Mouse (Mus musculus) erythroid progenitor cell, adult 5-6 weeks (primary cell): ENCODE measurements around the gene Mob3a. TPM values are rescaled to one million over a fixed set of nuclear protein-coding genes. Genes with fewer than 3 reads are reported as not detected.

Source experiments
- ATAC-seq: replicated peaks from 2 replicates; pipeline ENCODE4 v1.8.0; 2016; ENCODE audit warnings: moderate number of reproducible peaks, mild to moderate bottlenecking, moderate TSS enrichment, inconsistent platforms; ENCODE audit not compliant: poor library complexity, low FRiP score, severe bottlenecking
- total RNA-seq, 2 experiments: library from RNA; stranded (forward) in 1 of 2; stranded (reverse) in 1 of 2; fragments of 150-400 nt in 1 of 2; fragments of 186-747, 209-891 nt in 1 of 2; gene quantifications; 2 replicates each; pipeline versions ENCODE4 v1.2.3 to v1.2.4; 2015 to 2017; ENCODE audit warnings: low replicate concordance in 2 of 2

The Mob3a gene
- total RNA-seq, 2 experiments from 2014 or later, result 25.7 to 32.3 TPM

DNA sequence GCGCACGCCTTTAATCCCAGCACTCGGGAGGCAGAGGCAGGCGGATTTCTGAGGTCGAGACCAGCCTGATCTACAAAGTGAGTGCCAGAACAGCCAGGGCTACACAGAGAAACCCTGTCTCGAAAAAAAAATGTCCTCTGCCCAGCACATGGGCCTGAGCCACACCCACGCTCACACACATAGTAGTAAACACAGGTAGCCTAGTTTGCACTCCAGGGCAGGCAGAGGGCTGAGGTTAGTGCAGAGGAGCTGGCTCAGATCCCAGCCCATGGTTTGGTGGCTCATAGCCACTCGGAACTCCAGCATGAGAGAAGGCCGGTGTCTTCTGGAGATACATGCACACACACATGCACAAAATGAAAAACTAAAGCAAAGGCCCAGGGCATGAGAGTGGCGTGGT, 54.8 kb downstream of the Mob3a start:
- no peak for ATAC-seq

DNA sequence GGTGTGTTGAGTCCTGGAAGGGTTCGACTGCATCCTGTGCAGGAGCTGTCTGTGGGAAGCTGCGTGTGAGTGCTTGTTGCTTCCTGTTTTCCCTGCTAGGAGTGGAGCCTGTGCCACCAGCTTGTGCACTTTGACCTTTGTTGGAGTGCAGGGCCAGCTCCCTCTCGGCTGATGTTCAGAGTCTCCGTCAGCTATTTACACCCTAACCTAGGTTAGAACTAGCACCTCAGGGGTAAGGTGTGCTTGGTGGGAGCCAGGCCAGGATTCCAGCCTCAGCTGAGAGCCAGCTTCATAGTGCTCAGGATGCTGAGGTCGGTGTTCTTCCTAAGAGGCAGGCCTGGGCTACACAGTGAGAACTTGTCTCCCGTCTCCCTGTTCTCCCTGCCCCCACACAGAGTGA, 66.4 kb downstream of the Mob3a start:
- ATAC-seq, result no peak

Other genes starting within 250 kb of the Mob3a start
- not detected in 2 replicates for gene Onecut3, start 207.1 kb downstream of the Mob3a start, total RNA-seq (2015; ENCODE audit: low replicate concordance)
- not detected in 2 replicates for gene Onecut3, start 207.1 kb downstream of the Mob3a start, total RNA-seq (2017; ENCODE audit: low replicate concordance)
- not detected in 2 replicates for gene Atp8b3, start 162.9 kb downstream of the Mob3a start, total RNA-seq (2015; ENCODE audit: low replicate concordance)
- gene Atp8b3, start 162.9 kb downstream of the Mob3a start, total RNA-seq (2017; ENCODE audit: low replicate concordance), result 0.39 TPM in 1 of 2 replicates, not detected in the other
- 33.5 and 35.7 TPM in 2 replicates for gene Rexo1, start 140.4 kb downstream of the Mob3a start, total RNA-seq (2015; ENCODE audit: low replicate concordance)
- 16.3 and 25.7 TPM in 2 replicates for gene Rexo1, start 140.4 kb downstream of the Mob3a start, total RNA-seq (2017; ENCODE audit: low replicate concordance)
- gene Klf16, start 124.7 kb downstream of the Mob3a start, total RNA-seq (2015; ENCODE audit: low replicate concordance), result 8.4 and 9.4 TPM in 2 replicates
- gene Klf16, start 124.7 kb downstream of the Mob3a start, total RNA-seq (2017; ENCODE audit: low replicate concordance), result 9.9 and 14.1 TPM in 2 replicates
- gene Abhd17a, start 111.6 kb downstream of the Mob3a start, total RNA-seq (2015; ENCODE audit: low replicate concordance), result 44.7 and 49.0 TPM in 2 replicates
- gene Abhd17a, start 111.6 kb downstream of the Mob3a start, total RNA-seq (2017; ENCODE audit: low replicate concordance), result 5.5 and 30.7 TPM in 2 replicates
- 8.8 and 10.5 TPM in 2 replicates for gene Scamp4, start 99.1 kb downstream of the Mob3a start, total RNA-seq (2015; ENCODE audit: low replicate concordance)
- 2.3 and 6.9 TPM in 2 replicates for gene Scamp4, start 99.1 kb downstream of the Mob3a start, total RNA-seq (2017; ENCODE audit: low replicate concordance)
- not detected in 2 replicates for gene Adat3, start 99.1 kb downstream of the Mob3a start, total RNA-seq (2015; ENCODE audit: low replicate concordance)
- 1.4 TPM in 1 of 2 replicates, not detected in the other for gene Adat3, start 99.1 kb downstream of the Mob3a start, total RNA-seq (2017; ENCODE audit: low replicate concordance)
- 0.72 and 1.7 TPM in 2 replicates for gene Gm49322, start 96.0 kb downstream of the Mob3a start, total RNA-seq (2015; ENCODE audit: low replicate concordance)
- 0.64 and 5.4 TPM in 2 replicates for gene Gm49322, start 96.0 kb downstream of the Mob3a start, total RNA-seq (2017; ENCODE audit: low replicate concordance)
- gene Csnk1g2, start 79.1 kb downstream of the Mob3a start, total RNA-seq (2015; ENCODE audit: low replicate concordance), result 31.4 and 58.0 TPM in 2 replicates
- 50.1 and 62.4 TPM in 2 replicates for gene Csnk1g2, start 79.1 kb downstream of the Mob3a start, total RNA-seq (2017; ENCODE audit: low replicate concordance)
- gene Btbd2, start 44.9 kb downstream of the Mob3a start, total RNA-seq (2015; ENCODE audit: low replicate concordance), result 2.9 and 3.8 TPM in 2 replicates
- gene Btbd2, start 44.9 kb downstream of the Mob3a start, total RNA-seq (2017; ENCODE audit: low replicate concordance), result 9.2 and 25.3 TPM in 2 replicates
- gene Mknk2, start 23.9 kb downstream of the Mob3a start, total RNA-seq (2015; ENCODE audit: low replicate concordance), result 78.2 and 83.0 TPM in 2 replicates
- 49.4 and 67.6 TPM in 2 replicates for gene Mknk2, start 23.9 kb downstream of the Mob3a start, total RNA-seq (2017; ENCODE audit: low replicate concordance)
- 21.4 and 36.4 TPM in 2 replicates for gene Izumo4, start 207 bp upstream of the Mob3a start, total RNA-seq (2015; ENCODE audit: low replicate concordance)
- 3.3 and 3.8 TPM in 2 replicates for gene Izumo4, start 207 bp upstream of the Mob3a start, total RNA-seq (2017; ENCODE audit: low replicate concordance)
- 42.8 and 69.6 TPM in 2 replicates for gene Ap3d1, start 40.3 kb upstream of the Mob3a start, total RNA-seq (2015; ENCODE audit: low replicate concordance)
- 66.0 and 111 TPM in 2 replicates for gene Ap3d1, start 40.3 kb upstream of the Mob3a start, total RNA-seq (2017; ENCODE audit: low replicate concordance)
- 69.6 and 105 TPM in 2 replicates for gene Dot1l, start 53.2 kb upstream of the Mob3a start, total RNA-seq (2015; ENCODE audit: low replicate concordance)
- gene Dot1l, start 53.2 kb upstream of the Mob3a start, total RNA-seq (2017; ENCODE audit: low replicate concordance), result 51.7 and 61.7 TPM in 2 replicates
- 34.2 and 48.6 TPM in 2 replicates for gene Sf3a2, start 96.2 kb upstream of the Mob3a start, total RNA-seq (2015; ENCODE audit: low replicate concordance)
- 16.8 and 18.1 TPM in 2 replicates for gene Sf3a2, start 96.2 kb upstream of the Mob3a start, total RNA-seq (2017; ENCODE audit: low replicate concordance)
- gene Plekhj1, start 96.6 kb upstream of the Mob3a start, total RNA-seq (2015; ENCODE audit: low replicate concordance), result 71.0 and 81.7 TPM in 2 replicates
- gene Plekhj1, start 96.6 kb upstream of the Mob3a start, total RNA-seq (2017; ENCODE audit: low replicate concordance), result 18.9 and 38.1 TPM in 2 replicates
- gene Amh, start 103.3 kb upstream of the Mob3a start, total RNA-seq (2015; ENCODE audit: low replicate concordance), result not detected in 2 replicates
- not detected in 2 replicates for gene Amh, start 103.3 kb upstream of the Mob3a start, total RNA-seq (2017; ENCODE audit: low replicate concordance)
- gene Jsrp1, start 111.5 kb upstream of the Mob3a start, total RNA-seq (2015; ENCODE audit: low replicate concordance), result not detected in 2 replicates
- gene Jsrp1, start 111.5 kb upstream of the Mob3a start, total RNA-seq (2017; ENCODE audit: low replicate concordance), result not detected in 2 replicates
- 1,470 and 1,566 TPM in 2 replicates for gene Oaz1, start 124.7 kb upstream of the Mob3a start, total RNA-seq (2015; ENCODE audit: low replicate concordance)
- 158 and 259 TPM in 2 replicates for gene Oaz1, start 124.7 kb upstream of the Mob3a start, total RNA-seq (2017; ENCODE audit: low replicate concordance)
- not detected in 2 replicates for gene Lingo3, start 142.1 kb upstream of the Mob3a start, total RNA-seq (2015; ENCODE audit: low replicate concordance)
- not detected in 2 replicates for gene Lingo3, start 142.1 kb upstream of the Mob3a start, total RNA-seq (2017; ENCODE audit: low replicate concordance)
- 24.7 and 54.4 TPM in 2 replicates for gene Lsm7, start 153.2 kb upstream of the Mob3a start, total RNA-seq (2015; ENCODE audit: low replicate concordance)
- gene Lsm7, start 153.2 kb upstream of the Mob3a start, total RNA-seq (2017; ENCODE audit: low replicate concordance), result 75.3 and 78.9 TPM in 2 replicates
- gene Sppl2b, start 153.3 kb upstream of the Mob3a start, total RNA-seq (2015; ENCODE audit: low replicate concordance), result 262 and 270 TPM in 2 replicates
- 283 and 322 TPM in 2 replicates for gene Sppl2b, start 153.3 kb upstream of the Mob3a start, total RNA-seq (2017; ENCODE audit: low replicate concordance)
- 0.72 TPM in 1 of 2 replicates, not detected in the other for gene Tmprss9, start 169.9 kb upstream of the Mob3a start, total RNA-seq (2015; ENCODE audit: low replicate concordance)
- gene Tmprss9, start 169.9 kb upstream of the Mob3a start, total RNA-seq (2017; ENCODE audit: low replicate concordance), result 0.30 TPM in 1 of 2 replicates, not detected in the other
- 17.6 and 32.1 TPM in 2 replicates for gene Timm13, start 199.0 kb upstream of the Mob3a start, total RNA-seq (2015; ENCODE audit: low replicate concordance)
- 3.7 and 7.6 TPM in 2 replicates for gene Timm13, start 199.0 kb upstream of the Mob3a start, total RNA-seq (2017; ENCODE audit: low replicate concordance)
- gene Lmnb2, start 216.3 kb upstream of the Mob3a start, total RNA-seq (2015; ENCODE audit: low replicate concordance), result 0.36 and 1.3 TPM in 2 replicates
- 7.3 and 9.0 TPM in 2 replicates for gene Lmnb2, start 216.3 kb upstream of the Mob3a start, total RNA-seq (2017; ENCODE audit: low replicate concordance)
- 1.3 and 1.8 TPM in 2 replicates for gene Gadd45b, start 228.1 kb upstream of the Mob3a start, total RNA-seq (2015; ENCODE audit: low replicate concordance)
- 3.6 and 9.2 TPM in 2 replicates for gene Gadd45b, start 228.1 kb upstream of the Mob3a start, total RNA-seq (2017; ENCODE audit: low replicate concordance)